Mouse (Mus musculus) CH12F3 (cell line): ENCODE data around the gene Cacna1a.

ENCODE experiments used
- in situ Hi-C: fragments of 300-500 bp; cut with MboI; formaldehyde crosslinking; loops from 2 replicates; pipeline ENCODE4 v1.14.3; 2020; ENCODE audit warnings: low sequenced_read_pairs

The Cacna1a gene

DNA sequence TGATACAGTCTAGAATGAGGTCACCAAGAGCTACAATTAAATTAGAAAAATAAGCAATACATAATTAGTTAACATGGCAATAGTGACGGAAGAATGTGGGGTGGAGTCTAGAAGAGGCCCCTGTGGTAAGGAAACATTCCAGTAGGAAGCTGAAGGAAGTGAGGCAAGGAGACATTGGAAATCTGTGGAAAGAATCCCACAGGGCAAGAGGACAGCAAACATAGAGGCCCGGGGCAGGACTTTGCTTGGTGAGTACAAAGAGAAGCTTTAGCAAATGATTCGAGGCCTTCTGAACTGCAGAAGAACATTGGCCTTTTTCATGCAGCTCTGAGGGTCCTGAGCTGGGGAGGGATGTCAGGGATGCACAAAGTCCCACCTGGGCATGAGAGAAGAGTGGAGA is at the start of gene Cacna1a:
TSS of gene Cacna1a (plus strand) at position 166 of the 400 bp plus-strand sequence.
- in situ Hi-C loops = no loop called here

DNA sequence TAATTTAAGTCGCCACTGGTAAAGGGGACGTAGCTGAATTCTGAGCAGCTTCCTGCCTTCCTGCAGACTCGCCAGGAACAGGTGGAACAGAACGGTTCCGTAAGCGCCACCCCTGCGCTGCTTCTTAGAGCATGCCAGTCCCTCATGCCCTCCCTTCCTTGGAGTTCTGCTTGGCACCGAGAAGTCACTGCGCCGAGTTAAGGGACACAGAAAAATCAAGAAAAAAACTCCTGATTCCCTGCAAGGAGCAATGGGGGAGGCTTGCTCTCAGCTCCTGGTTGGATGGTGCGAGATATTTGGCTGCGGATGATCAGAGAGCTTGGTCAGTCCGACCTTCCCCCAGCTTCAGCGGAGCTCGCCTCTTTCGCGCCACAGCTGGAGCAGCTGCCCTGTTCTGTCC is 49.7 kb upstream of the Cacna1a start:
- in situ Hi-C loops = no loop called here

DNA sequence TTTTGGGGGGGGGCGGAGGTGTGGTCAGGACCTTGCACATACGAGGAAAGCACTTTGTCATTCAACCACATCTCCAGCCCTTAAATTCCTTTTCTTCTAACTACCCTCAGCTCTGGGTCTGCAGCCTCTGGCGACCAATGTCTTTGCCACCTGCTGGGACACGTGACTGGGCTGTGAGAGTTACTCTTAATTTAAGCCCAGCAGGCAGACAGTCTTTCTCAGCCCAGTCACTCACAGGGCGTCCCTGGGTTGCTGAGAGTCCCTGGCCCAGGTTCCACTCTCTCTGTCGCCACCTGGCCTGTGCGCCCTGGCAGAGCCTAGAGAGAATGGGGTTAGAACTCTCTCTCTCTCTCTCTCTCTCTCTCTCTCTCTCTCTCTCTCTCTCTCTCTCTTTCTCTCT is 48.9 kb upstream of the Cacna1a start:
- in situ Hi-C loops = no loop called here

DNA sequence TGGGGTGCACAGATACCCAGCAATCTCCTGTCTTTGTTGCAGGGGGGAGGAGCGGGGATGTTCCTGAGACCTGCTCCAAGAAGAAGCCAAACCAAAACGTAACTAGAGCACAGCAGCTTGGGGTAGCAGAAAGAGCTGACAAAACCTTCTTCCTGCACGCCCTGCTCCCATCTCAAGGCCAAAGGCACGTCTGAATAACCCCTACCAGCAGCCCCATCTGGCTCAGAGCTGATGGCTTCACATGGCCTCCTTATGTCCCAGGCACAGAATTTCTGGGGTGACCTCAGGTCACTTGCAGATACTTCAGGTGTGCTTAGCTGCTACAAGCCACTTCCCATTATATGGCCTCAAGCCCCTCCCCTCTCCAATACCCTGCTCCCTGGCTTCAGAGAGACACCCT is 48.4 kb upstream of the Cacna1a start:
- in situ Hi-C loops = no loop called here

DNA sequence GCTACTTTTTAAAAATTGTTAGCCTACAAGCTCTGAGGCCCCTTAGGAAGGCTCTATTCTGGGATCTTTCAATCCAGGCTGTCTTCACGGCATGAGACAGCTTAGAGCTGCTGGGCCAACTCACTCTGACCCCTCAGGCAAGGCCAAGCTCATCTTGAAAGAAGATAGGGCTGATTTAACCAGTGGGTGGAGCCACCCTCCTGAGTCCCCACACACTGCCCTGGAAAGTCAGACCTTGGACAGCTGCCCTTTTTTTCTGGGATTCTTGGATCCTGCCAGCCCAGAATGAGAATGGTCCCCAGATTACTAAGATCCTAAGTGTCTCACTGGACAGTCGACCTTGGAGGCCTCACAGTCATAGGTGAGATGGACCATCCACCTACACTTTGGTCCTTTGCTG is 47.6 kb upstream of the Cacna1a start:
- in situ Hi-C loops = no loop called here

DNA sequence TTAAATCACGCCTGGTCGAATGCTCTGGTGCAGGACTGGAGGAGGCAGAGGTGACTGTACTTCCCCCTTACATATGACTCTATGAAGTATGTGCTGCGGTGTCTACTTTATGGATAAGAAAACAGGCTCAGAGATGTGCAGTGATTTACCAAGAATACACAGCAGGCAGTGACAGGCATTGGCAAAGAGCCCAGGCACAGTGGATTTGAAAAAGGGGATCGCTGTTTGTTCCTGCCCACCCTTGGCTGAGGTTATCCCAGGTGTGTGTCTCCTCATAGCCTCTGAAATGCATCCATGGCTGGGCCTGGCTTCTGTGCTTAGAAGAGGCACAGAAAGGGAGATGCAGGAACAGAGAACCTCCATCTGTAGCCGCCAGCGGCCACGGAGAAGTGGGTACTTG is 42.7 kb upstream of the Cacna1a start:
- in situ Hi-C loops = loop anchor here (5.0 kb wide), 1 partner anchor 163 kb away; no protein-coding TSS in a partner anchor

DNA sequence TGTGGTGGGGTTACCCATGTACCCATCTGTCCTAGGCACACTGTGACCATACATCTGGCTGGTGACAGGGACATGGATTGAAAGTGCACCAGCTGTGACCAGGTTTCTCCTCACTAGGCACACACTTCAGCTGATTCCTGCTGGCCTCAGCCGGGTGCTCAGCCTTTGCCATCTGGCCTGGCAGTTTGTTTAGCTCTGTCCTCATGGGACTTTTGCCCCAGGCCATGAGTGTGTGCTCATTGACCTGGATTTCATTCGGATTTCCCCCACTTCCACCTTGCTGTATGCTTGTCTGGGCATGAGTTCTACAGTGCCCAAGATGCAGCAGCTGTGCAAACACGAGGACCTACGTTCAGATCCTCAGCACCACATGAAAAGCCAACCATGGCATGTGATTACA is 41.8 kb upstream of the Cacna1a start:
- in situ Hi-C loops = loop anchor here (5.0 kb wide), 1 partner anchor 164 kb away; no protein-coding TSS in a partner anchor

DNA sequence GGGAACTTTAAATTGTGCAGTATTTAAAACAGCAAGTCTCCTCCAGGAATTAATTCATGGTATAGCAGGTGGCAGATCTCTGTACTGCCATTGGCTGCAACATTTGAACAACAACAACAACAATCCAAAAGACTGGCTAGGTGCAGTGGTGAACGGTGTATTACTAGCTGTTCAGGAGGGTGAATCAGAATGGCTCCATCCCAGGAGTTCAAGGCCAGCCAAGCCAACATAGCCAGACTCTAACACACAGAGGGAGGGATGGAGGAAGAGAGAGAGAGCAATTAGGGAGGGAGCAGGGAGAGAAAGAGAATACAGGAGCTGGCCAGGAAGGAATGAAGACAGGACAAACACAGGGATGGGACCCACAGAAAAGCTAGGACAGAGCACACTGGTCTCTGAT is 38.7 kb upstream of the Cacna1a start:
- in situ Hi-C loops = loop anchor here (5.0 kb wide), 1 partner anchor 167 kb away; no protein-coding TSS in a partner anchor

DNA sequence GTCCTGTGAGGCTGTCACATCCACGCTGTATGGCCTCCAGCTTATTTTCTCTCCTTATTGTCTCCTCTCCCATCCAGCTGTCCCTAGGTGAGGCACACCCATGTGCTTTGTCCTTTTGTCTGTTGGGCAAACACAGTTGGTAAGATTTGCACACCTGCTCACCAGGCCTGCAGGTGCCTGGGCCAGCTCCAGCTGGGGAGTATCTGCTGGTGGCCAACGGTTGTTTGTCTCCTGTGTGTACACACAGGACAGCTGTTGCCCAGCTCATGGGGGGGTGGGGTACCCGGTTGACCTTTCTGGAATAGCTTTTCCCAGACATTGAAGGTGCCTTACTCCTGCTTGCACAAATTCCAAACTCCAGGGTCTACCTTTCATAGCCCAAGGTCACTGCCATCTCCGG is 37.3 kb upstream of the Cacna1a start:
- in situ Hi-C loops = no loop called here

DNA sequence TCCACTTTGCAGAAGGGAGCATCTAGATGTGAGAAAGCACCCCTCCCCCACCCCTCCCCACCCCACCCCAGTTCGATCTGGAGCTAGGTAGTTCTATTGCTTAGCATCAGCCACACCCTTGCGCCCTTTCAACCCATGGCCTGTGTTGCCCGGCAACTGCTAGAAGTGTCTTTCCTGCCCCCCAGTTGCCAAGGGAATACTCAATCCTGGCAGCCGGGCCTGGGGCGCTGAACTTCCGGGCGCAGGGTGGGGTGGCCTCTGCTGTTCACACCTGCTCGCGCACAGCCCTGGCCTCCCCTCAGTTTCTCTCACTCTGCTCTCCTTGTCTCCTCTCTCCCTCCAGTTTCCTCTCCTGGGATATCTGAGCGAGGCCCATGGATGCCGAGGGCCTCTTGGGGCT is 31.8 kb upstream of the Cacna1a start:
- in situ Hi-C loops = no loop called here

DNA sequence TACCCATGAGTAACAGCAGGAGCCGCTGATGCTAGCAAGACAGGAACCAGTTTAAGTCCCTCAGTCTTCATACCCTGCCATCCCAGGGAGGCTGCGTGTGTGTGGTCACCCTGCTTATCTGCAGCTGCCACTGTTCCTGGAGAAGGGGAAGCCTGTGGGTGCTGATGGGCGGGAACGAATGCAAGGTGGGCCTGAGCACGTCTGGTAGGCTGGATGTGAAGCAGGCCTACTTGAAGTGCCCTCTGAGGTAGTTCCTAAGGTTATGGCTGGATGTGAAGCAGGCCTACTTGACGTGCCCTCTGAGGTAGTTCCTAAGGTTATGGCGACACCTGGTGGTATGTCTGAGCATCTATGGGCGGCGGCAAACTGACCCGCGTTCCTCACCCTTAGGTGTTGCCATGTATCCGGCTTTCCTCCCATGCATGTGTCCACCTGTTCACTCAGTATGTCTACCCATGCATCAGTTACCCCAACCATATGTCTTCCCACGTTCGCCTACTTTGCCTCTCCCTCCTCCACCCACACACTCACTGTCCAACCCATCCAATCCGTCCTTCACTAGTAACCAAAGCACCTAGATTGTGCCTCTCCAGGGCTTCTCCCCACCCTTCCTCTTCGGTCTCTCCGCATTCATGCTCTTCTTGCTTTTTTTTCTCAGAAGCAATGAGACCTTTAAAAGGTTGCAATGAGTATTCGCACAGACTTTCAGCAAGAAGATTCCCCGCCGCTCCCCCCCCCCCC is 30.4 kb upstream of the Cacna1a start:
- in situ Hi-C loops = no loop called here

DNA sequence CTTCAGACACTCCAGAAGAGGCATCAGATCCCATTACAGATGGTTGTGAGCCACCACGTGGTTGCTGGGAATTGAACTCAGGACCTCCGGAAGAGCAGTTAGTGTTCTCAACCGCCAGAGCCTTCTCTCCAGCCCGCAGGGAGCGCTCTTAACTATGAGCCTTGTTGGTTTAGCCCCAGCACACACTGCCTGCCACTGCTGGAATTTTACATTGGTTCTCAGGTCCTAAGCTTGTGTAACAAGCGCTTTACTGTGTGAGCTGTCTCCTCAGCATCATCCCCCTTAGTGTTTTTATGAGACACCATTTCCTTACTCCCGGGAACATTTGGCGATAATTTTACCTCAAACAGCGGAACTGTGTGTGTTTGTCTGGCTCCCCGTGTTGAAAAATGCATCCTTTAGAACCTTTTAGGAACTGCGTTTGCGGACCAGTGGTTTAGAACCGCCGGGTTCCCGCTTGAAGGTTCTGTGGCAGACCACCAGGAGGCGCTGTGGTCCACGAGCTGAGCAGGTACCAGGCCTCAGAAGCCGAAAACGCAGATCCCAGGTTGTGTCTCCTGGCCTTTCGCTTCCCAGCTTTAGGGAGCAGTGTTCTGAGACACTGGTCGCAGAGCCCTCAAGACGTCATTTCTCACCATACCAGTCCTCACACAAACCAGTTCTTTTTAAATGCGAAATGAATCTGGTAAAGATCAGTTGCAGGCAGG is 24.7 kb upstream of the Cacna1a start:
- in situ Hi-C loops = loop anchor here (5.0 to 10.0 kb wide), 2 partner anchors 71 to 151 kb away; no protein-coding TSS in a partner anchor

DNA sequence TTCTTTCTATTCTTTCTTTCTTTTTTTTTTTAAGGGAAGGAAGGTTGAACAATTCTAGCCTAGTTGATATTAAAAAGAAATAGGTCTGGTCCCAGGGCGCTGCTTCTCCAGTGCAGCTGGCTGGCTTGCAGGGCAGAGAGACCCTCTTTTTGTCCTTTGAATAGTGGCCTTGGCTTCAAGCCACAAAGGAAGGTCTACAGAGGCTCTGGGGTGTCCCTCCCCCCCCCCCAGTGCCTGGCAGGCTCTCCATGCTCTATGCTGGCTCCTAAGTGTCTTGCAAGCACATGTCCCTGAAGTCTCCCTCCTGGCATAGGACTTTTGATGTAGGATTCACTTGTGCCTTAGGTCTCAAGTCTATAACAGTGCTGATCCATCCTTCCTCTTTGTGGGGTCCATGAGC is 23.0 kb upstream of the Cacna1a start:
- in situ Hi-C loops = loop anchor here (10.0 kb wide), 1 partner anchor 150 kb away; no protein-coding TSS in a partner anchor

DNA sequence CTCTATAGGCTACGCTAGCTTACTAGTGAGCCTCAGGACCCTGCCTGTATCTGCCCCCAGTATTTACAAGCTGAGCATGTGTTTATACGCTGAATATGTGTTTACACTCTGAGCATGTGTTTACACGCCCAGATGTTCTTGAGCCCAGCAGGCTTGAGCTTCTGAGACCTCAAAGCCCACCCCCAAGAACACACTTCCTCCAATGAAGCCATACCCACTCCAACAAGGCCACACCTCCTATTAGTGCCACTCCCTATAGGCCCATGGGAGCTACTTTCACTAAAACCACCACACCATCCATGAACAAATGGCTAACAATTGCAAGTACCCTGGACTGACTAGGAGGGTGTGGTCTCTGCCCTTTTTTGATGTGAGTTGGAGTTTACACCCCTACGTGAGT is 17.3 kb upstream of the Cacna1a start:
- in situ Hi-C loops = no loop called here

DNA sequence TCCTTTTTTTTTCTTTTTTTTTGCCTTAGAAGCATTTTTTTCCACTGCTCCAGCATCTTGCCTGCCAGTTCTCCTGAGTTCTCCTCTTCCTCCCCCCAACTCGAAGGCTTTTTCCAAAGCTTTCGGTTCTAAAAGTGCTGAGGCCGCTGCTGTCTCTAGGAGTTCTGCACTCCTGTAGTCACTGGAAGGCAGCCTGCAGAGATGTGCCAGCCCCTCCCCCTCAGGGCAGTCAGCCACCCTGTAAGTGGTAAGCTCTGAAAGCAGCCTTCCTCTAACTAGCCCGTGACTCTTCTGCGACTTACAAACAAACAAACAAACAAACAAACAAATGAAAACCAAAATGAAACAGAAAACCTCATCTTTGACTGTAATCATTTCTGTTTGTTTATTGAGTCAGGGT is 13.2 kb upstream of the Cacna1a start:
- in situ Hi-C loops = no loop called here

DNA sequence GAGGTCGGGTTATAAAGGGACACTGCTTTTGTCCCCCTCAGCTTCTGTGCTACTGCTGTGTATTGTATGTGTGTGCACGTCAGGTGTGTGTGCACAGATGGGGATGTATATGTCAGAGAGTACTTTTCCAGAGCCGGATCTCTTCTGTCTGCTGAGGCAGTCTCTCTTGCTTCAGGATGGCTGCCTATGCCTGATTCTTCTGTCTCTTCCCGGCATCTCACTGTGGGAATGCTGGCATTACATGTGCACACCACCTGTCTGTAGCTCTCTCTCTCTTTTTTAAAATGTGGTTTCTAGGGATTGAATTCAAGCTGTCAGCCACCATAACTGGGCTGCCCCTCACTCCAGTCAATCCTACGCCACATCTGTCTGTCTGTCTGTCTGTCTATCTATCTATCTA is 12.4 kb upstream of the Cacna1a start:
- in situ Hi-C loops = no loop called here

DNA sequence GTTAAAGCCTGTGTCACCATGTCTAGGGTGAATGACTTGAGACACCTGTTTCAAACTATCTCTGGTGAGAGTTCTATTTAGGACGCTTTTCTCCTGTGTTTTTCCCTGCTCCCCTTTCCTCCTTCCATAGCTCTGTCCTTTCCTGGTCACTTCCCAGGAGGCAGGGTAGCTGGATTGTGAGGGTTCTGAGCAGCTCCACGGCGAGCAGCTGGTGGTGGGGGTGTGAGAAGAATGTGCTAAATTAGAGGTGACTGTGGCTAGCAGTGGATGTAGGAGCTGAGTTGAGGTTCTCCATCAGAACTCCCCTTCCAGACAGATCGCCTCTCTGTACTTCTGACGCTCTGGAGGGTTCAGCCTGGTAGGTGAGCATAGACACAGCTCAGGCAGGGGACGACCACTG is 11.7 kb upstream of the Cacna1a start:
- in situ Hi-C loops = no loop called here

DNA sequence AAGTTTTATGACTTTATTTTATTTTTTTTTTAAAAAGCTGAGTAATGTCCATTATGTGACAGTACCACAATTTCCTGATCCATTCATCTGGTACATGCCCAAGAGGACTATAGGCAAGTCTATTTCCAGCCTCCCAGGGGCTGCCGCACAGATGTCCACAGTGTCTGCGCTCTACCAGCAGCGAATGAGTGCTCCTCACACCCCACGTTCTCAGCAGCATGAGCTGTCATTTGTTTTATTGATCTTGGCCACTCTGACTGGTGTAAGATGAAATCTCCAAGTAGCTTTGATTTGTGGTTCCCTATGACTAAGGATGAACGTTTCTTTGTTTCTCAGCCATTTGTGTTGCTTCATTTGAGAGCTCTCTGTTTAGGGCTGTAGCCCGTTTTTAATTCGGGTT is 6.6 kb upstream of the Cacna1a start:
- in situ Hi-C loops = no loop called here

DNA sequence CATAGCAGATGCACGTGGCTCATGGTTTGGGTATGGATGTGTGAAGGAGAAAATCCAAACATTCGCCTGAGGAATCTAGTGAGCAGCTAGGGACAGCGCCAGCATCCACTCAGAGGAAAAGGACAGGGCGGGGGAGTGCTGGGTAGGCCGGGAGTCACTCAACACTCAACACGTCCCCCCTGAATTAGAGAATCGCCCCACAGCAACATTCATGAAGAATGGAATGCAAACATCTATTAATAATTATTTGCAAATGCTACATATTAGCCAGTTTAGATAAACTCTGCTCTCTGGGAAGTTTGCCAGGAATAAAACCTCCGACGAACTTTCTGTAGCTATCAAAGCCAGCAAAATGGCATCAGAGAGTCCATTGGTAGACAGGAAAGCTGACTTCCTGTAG is 533 bp downstream of the Cacna1a start:
- in situ Hi-C loops = no loop called here

DNA sequence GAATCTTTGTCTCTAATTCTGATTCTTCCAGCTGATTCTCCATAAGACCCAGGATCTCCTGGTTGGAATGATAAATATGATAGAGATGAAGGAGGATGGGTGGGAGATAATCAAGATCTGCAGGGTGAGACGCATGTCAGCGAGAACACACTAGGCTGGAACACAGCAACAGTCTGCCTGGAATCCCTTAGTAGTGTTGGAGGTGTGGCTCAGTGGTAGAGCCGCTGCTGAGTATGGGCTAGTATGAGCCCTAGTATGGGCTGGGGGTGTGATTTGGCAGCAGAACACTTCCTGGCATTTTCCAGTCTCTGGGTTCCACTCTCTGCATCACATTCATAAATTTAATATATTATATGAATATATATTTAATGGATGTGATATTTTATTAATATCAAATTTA is 933 bp downstream of the Cacna1a start:
- in situ Hi-C loops = no loop called here

DNA sequence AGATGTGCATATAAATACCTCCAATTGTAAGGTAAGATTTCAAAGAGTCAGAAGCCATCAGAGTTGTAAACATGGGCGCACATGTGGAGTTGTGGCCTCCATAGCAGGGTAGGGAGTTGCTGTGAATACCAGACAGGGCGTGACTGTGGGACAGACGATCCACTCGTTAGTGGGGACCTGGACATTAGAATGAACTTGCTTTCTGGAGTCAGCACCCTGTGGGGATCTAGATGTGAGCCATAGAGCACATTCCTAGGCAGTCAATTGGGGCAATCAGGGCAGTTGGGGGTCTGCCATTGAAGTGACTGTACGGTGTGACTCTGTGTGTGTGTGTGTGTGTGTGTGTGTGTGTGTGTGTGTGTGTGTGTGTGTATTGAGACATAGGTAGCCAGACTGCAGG is 3.4 kb downstream of the Cacna1a start:
- in situ Hi-C loops = no loop called here

DNA sequence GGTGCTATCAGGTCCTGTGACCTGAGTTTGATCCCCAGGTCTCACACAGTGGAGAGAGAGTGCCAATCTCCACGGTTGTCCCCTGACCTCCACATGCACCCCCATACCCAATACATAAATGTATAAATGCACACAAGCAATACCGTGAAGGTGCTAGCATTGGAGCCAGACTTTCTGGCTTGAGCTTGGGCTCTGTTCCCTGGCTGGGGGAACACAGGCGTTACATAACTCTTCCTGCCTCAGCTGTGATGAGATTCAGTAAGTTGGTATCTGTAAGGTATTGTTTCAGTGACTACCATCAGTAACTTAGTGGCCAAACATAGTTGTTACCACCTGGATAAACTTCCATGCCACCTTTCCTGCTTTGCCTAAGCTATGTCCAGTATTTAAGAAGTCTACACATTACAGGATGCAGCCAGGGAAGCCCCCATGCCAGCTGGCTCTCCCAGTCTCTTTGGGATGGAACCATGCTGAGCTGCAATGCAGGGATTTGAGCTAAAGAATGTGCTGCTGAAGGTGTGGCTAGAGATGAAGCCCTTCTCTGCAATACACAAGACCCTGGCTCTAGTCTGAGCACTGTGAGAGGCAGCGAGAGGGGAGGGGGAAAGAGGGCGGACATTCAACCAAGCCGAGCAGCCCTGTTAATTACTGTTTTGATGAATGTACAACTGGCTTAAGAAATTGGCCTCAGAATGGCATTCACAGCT is 7.7 kb downstream of the Cacna1a start:
- in situ Hi-C loops = no loop called here
